Comparison of ENCODE assay signal across 8 mouse cellular contexts in genomic region chr4:155892017-155892416, GRCm38 (mm10). TPM values are rescaled to one million over a fixed set of nuclear protein-coding genes. Genes with fewer than 3 reads are reported as not detected.
DNase-seq lines count a peak whose midpoint lies in the region; ATAC-seq lines count a peak whose summit lies in the region.

No protein-coding gene starts in this region.

- under 1% methylated on average over 54 of the region's 56 CpGs for WGBS in hindbrain, embryonic 15.5 days

- peak overlapping the region; percentile 99 for H3K4me2 ChIP-seq in hindbrain, embryonic 15.5 days

- ATAC-seq in hindbrain, embryonic 15.5 days (ENCODE audit: low FRiP score, low read depth), result peak; percentile 85
- ATAC-seq in megakaryocyte progenitor cell, adult 5-6 weeks (replicated peaks; ENCODE audit: poor library complexity), result peak; percentile 59

- peak; percentile 80 for DNase-seq in T-cell, adult 2 months (ENCODE audit: low spot score)
- peak; percentile 88 for DNase-seq in cerebellum, adult 9-11 months
- DNase-seq in frontal cortex, postnatal 36 days (ENCODE audit: low spot score in 2 of 2), result peak; percentile 77 to 80
- peak; percentile 83 to 84 for DNase-seq in left cerebral cortex, postnatal 14 days (ENCODE audit: low spot score in 2 of 2)
- DNase-seq in right cerebral cortex, postnatal 14 days, result peak; percentile 87
- DNase-seq in urinary bladder, postnatal 4 days (ENCODE audit: low spot score in 2 of 2), result peak; percentile 81 to 84

- peak overlapping the region; percentile 87 for H3K4me3 ChIP-seq in hindbrain, embryonic 15.5 days

- H3K9me3 ChIP-seq in hindbrain, embryonic 15.5 days, result no peaks in the 10 kb centered on the region

- intact Hi-C loops in left cerebral cortex, postnatal 14 days (cut with DNase I), result loop anchor here (2.0 kb wide), 1 partner anchor 51 kb away; the partner anchor contains the start of gene Ube2j2

- H3K4me1 ChIP-seq in hindbrain, embryonic 15.5 days (replicated peaks), result peaks cover 52% of the 10 kb centered on the region

- no peaks in the 10 kb centered on the region for H3K27me3 ChIP-seq in hindbrain, embryonic 15.5 days

- peak overlapping the region; percentile 100 for H3K27ac ChIP-seq in hindbrain, embryonic 15.5 days (replicated peaks)

- peaks cover 43% of the 10 kb centered on the region for H3K36me3 ChIP-seq in hindbrain, embryonic 15.5 days

- H3K9ac ChIP-seq in hindbrain, embryonic 15.5 days, result peak overlapping the region; percentile 95

RNA-seq across cellular contexts. Expression of gene Acap3, which starts 0.4 kb away (rescaled TPM):
- polyA plus RNA-seq in hindbrain, embryonic 15.5 days (2015; fragmentation: Nextera tagmentation; extraction: Ambion mirVana), result 68.8 and 74.6 TPM in 2 replicates
- total RNA-seq in left cerebral cortex, postnatal 14 days (2021), result 100 to 1,000 TPM; 139 TPM
- 7.9 and 8.3 TPM in 2 replicates for total RNA-seq in megakaryocyte progenitor cell, adult 5-6 weeks (2015)
- 6.2 and 6.7 TPM in 2 replicates for total RNA-seq in megakaryocyte progenitor cell, adult 5-6 weeks (2017)

RNA-seq across cellular contexts. Expression of gene Pusl1, which starts 0.4 kb away (rescaled TPM):
- polyA plus RNA-seq in hindbrain, embryonic 15.5 days (2015; fragmentation: Nextera tagmentation; extraction: Ambion mirVana), result 58.5 and 62.9 TPM in 2 replicates
- 10 to 100 TPM; 65.3 to 66.9 TPM for total RNA-seq in left cerebral cortex, postnatal 14 days (2021)
- total RNA-seq in megakaryocyte progenitor cell, adult 5-6 weeks (2015), result 18.7 and 22.5 TPM in 2 replicates
- 19.3 and 33.7 TPM in 2 replicates for total RNA-seq in megakaryocyte progenitor cell, adult 5-6 weeks (2017)

RNA-seq across cellular contexts. Expression of gene Ints11, which starts 22.7 kb away (rescaled TPM):
- 71.6 and 78.6 TPM in 2 replicates for polyA plus RNA-seq in hindbrain, embryonic 15.5 days (2015; fragmentation: Nextera tagmentation; extraction: Ambion mirVana)
- total RNA-seq in left cerebral cortex, postnatal 14 days (2021), result 10 to 100 TPM; 34.4 to 38.4 TPM
- total RNA-seq in megakaryocyte progenitor cell, adult 5-6 weeks (2015), result 26.8 and 47.5 TPM in 2 replicates
- total RNA-seq in megakaryocyte progenitor cell, adult 5-6 weeks (2017), result 28.5 and 35.9 TPM in 2 replicates

RNA-seq across cellular contexts. Expression of gene Cptp, which starts 22.8 kb away (rescaled TPM):
- polyA plus RNA-seq in hindbrain, embryonic 15.5 days (2015; fragmentation: Nextera tagmentation; extraction: Ambion mirVana), result 25.6 and 29.1 TPM in 2 replicates
- 10 to 100 TPM; 28.8 to 29.7 TPM for total RNA-seq in left cerebral cortex, postnatal 14 days (2021)
- total RNA-seq in megakaryocyte progenitor cell, adult 5-6 weeks (2015), result 7.6 and 7.8 TPM in 2 replicates
- total RNA-seq in megakaryocyte progenitor cell, adult 5-6 weeks (2017), result 8.8 and 9.2 TPM in 2 replicates

RNA-seq across cellular contexts. Expression of gene Tas1r3, which starts 28.9 kb away (rescaled TPM):
- polyA plus RNA-seq in hindbrain, embryonic 15.5 days (2015; fragmentation: Nextera tagmentation; extraction: Ambion mirVana), result 0.43 and 0.54 TPM in 2 replicates
- under 1 TPM; 0.20 to 0.27 TPM for total RNA-seq in left cerebral cortex, postnatal 14 days (2021)
- 0.07 and 0.10 TPM in 2 replicates for total RNA-seq in megakaryocyte progenitor cell, adult 5-6 weeks (2015)
- 0.17 TPM in 2 replicates for total RNA-seq in megakaryocyte progenitor cell, adult 5-6 weeks (2017)

Comparison
In these comparisons a context has a peak if more than half of its experiments do, and no peak if none do; other contexts are left out.
1. Peak in every context shown above with its lines: DNase-seq, ATAC-seq, H3K4me3 ChIP-seq and H3K27ac ChIP-seq.
2. RNA of gene Acap3, which starts 0.4 kb away (total RNA-seq): 139 TPM in left cerebral cortex, postnatal 14 days; 6.2 to 8.3 TPM in megakaryocyte progenitor cell, adult 5-6 weeks; every median in the first group is over 10 times any median in the second.